Mouse (Mus musculus) cerebellum, postnatal 14 days (tissue): ENCODE results near the gene Ccdc9.
A peak's percentile ranks its signal among the peaks of the same experiment; 100 is the strongest.
"Not testable (repeated sequence)": the region's sequence is repeated elsewhere in the genome, so short reads cannot be mapped to it uniquely, and the experiment has no call there.

Experiments used
- DNase-seq, 2 experiments: peaks; one replicate each; pipeline ENCODE4 v3.0.0; 2021; ENCODE audit warnings: mixed read lengths in 2 of 2

Gene Ccdc9

DNA sequence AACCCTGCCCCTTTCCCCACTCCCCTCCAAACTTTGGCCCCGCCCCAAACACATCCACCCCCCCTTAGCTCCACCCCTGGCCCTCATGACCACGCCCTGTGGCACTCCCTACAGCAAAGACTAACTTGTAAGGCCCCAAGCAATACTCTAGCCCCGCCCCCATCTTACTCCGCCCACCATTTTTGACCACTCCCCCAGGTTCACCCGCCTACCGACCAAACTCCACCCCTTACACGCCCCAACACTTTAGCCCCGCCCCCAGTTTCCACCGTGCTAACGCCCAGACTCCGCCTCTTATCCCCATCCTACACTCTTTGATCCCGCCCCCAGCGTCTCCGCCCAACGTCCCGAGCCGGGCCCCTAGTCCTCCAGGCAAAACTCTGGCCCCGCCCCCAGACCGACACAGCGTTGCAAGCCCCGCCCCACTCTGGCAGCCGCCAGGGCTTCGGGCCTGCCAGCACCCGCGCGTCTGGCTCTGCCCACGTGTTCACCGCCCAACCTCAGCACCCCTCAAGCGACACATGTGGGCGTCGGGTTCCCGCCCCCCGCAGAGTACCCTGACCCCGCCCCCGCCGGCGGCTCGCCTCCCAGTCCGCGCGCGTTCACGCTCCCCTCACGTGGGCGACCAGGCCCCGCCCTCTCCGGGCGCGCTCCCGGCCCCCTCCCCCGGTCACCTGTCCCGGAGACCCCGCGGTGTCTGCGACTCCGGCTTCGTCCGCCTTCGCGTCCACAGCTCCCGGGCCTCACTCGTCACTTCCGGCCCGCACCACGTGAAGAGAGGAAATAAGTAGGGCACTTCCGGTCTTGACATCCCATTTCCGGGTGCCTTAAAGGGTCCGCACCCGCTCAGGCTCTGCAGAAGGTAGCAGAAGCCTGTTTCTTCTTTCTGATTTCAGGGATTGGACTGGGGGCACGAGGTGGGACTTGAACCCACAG lies at the start of gene Ccdc9:
Gene Ccdc9, minus strand, starts transcription at position 770 of the 936 bp plus-strand sequence.
- DNase-seq = peak; percentile 98 to 100

DNA sequence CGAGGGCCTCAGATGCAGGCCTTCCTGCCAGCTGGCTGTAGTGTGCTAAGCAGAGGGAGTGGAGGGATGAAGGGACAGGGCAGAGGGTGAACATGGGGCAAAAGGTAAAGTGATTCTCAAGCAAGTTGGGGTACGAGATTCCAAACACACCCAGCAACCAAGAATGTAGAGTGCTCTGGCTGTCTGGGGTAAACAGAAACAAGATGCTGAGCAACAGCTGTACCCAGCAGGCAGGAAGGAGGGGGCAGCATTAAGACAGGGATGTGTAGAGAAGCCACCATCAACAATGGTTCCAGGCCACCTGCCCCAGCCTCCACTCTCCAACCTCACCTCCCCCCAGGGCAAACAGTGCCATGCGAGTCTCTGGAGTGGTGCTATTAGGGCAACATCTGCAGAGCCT lies 42.6 kb upstream of the Ccdc9 start:
- DNase-seq = no peak

DNA sequence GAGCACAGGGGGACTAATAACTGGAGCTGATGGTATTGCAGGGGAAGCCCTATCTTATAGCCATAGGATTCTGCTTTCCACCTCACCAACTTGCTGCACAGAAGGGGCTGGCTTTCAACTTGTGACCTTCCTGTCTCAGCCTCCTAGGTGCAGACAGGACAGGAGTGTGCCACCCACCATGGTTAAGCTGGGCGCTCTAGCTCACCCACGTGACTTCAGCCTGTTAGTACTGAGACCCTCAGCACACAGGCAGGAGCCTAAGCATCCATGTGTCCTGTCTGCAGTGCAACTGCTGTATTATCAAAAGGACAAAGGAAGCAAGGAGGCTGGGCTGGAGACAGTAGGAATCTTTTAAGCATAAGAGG lies 40.0 kb upstream of the Ccdc9 start:
- DNase-seq = no peak

DNA sequence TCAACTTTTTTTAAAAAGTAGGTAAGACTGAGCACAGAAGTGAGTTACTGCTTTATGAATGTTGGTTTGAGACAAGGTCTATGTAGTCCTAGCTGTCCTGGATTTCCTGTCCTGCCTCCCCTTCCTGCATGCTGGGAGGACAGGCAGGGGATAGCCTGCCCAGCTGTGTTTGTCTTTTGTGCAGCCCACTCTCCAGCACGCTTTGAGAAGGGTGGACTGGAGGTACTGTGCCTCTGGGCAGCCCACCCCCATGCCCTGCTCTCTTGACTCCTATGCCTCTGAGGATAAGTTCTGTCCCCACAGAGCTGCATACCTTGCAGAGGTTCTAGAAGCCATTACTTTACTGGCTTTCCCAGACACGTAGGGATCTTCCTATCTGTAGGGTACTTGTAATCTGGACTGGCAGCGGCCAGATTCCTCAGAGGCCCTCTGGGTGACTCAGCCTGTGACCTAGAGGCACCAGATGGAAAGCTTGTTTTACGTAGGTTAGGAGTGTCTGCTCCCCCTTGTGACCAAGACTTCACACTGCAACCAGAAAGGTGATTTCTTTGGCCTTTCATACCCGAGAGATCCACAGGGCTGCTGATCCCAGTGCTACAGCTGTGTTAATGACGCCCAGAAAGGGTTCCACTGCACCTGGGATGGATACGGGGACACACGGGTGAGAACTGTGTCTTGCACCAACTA lies 39.5 kb upstream of the Ccdc9 start:
- peak; percentile 74 to 77 for DNase-seq

DNA sequence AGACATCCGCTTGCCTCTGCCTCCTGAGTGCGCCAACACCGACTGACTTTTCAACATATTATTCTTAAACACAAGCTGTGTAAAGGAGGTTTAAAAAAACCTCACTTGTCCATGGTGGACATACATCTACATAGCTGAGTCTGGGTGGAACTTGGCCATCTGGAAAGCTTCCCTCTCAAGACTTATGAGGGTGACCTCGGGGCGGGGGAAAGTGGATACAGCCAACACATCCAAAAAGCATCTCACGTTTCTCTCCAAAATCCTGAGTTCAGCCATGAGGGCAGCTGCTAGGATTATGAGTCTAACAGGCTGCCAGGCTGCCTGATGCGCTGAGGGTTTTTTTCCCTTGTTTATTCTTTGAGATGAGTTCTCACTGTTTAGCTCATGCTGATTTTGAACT lies 38.1 kb upstream of the Ccdc9 start:
- no peak for DNase-seq

DNA sequence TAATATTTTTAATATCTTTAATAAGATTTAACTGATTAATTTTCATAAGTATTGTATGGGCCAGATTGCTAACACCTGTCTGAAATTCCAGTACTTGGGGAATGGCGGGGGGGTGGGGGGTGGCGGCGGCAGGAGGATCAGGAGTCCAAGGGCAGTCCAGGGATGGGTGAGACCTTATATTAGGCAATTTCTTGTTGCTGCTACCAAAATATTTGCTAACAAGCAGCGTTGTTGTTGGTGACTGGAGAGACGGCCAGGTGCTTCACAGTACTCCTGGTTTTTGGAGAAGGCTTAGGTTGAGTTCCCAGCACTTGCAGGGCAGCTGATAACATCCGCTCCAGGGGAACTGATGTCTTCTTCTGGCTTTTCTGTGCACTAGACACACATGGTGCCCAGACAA lies 33.9 kb upstream of the Ccdc9 start:
- no peak for DNase-seq

DNA sequence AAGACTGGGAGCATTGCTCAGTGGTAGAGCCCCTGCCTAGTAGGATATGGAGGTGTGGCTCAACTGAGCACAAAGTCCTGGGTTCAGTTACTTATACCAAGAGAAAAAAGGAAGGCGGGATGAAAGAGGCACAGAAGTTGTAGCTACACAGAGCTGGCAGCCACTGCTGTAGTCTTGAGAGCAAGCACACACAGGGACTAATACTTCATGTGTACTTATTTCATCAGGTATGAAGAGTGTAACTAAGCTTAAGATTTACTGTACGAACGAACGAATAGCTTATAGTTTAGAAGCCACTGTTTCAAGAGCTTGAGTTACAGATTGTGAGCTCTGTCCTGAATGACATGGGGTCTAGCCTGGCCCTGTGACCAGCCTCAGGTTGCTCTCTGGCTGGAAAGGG lies 32.6 kb upstream of the Ccdc9 start:
- no peak for DNase-seq

DNA sequence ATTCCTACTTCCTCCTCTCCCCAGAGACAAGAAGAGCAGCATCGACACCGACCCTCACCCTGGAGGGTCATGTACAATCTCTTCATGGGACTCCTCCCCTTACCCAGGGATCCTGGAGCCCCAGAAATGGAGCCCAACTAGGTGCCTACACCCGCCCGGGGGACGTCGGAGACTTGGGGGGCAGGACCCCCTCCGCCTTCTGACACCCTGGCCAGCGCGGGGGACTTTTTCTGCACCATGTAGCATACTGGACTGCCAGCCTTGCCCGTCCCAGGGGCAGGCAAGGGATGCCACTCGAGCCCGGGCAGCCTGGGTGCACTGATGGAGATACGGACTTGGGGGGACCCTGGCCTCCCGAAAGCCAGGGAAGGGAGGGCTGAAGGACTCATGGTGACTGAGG lies 30.5 kb upstream of the Ccdc9 start:
- DNase-seq = no peak

DNA sequence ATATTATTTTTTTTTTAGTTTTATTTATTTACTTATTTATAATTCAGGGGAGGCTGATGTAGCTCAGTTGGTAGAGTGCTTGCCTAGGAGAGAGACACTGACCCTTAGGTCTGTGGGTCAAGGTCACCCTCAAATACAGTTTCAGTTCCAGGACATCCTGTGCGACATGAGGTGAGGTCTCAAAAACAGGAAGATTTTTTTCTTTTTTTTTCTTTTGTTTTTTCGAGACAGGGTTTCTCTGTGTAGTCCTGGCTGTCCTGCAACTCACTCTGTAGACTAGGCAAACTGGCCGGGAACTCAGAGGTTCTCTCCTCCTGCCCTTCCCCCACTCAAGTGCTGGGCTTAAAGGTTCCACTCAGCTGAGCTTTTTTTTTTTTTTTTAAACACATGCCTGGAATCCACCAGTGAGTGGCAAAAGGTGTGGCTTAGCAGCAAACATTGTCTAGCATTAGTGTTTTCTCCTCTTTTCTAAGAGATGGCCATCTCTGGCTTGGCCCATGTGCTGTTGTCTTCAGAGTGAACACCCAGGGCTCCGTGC lies 28.7 kb upstream of the Ccdc9 start:
- no peak for DNase-seq

DNA sequence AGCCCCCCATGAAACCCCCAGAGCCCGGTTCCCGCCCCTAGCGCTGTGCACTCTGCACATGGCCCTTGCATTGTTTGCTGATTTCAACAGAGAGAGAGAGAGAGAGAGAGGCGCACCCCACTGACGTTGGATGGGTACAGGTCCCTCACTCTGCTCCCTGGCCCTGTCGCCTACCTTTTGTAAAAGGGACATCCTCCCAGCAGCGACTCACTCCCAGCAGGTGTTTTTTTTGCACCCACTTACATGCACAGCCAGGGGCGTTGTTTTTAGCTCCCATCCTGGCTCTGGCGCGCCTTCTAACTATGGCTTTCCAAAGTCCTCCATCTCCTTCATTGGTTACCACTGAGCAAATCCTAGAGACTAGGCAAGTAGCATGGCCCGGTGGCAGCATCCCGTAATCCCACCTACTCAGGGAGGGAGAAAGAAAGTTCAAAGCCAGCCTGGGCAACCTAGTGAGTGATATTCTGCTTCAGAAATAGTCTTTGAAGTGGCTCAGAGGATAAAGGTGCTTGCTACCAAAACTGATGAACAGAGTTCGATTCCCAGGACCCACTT lies 27.7 kb upstream of the Ccdc9 start:
- DNase-seq = no peak

DNA sequence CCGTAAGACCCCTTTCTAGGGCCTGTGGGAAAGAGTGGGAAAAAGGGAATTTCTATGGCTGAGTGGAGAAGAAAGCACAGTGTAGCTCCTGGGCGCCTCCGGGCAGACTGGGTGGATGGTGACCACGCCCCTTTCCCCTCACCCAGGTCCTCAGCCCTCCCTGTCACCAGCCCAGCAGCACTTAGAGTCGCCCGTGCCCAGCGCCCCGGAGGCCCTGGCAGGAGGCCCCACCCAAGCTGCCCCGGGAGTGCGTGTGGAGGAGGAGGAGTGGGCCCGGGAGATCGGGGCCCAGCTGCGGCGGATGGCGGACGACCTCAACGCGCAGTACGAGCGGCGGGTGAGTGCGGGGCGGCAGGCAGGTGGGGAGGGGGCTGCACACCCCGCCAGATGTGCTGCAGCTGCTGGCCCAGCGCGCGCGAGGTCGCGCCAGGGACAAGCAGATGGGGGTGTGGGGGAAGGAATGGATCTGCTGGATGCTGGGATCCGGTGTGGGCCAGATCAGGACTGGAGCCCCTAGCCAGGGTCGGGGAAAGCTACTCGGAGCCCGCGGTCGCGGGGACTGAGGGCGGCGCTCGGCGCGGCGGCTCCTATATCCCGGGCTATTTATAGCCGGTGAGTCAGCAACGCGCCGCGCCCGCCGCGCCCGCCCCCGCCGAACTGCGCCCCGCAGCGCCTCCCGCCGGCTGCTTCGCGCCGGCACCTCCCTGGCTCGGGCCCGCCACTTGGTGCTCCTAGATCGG lies 27.1 kb upstream of the Ccdc9 start:
- DNase-seq = peak; percentile 86 to 88

DNA sequence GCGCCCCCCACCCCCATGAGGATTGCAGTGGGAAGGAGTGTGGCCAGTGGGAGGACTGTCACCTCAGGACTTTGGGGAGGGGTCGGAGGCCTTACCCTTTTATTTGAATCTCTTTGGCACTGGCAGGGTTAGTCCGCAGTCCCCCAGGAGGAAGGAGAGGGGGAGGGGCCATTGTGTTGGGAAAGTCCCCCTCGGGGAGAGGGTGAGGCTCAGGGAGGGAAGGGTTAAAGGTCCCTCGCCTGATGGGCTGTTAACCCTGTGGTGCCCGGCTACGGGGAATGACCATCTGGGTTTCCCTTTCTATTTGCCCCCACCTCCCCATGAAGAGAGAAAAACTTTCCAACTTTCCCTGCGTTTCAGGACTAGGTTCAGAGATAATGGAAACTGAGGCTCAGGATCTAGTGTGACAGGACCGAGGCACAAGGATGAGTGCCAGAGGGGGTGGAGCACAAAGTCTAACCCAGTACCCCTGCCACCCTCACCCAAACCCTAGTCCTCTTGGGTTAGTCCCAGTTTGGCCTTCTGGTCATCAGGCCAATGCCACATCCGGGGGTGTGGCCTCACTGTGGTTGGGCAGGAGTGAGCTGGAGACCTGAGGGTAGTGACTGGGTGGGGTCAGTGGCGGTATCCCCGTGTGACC lies 26.2 kb upstream of the Ccdc9 start:
- DNase-seq = peak; percentile 44 to 62

DNA sequence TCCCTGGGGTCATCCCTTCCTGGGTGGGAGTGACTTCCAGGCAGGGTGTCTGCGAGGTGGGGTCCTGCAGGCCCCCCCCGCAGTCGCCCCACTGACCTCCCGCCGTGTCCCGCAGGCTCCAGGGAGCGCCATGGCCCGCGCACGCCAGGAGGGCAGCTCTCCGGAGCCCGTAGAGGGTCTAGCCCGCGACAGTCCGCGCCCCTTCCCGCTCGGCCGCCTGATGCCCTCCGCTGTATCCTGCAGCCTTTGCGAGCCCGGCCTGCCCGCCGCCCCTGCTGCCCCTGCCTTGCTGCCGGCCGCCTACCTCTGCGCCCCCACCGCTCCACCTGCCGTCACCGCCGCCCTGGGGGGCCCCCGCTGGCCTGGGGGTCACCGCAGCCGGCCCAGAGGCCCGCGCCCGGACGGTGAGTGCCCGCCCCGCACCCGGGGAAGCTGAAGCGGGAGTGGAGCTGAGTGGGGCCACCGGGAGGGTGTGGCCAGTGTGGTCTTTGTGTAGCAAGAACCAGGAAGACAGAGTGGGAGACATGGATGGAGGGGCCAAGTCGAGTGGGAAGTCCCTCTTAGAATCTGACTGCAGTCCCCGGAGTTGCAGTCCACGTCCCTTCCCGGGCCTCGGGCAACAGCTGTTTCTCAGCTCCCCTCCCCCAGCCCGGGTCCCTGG lies 25.5 kb upstream of the Ccdc9 start:
- peak; percentile 44 to 45 for DNase-seq

DNA sequence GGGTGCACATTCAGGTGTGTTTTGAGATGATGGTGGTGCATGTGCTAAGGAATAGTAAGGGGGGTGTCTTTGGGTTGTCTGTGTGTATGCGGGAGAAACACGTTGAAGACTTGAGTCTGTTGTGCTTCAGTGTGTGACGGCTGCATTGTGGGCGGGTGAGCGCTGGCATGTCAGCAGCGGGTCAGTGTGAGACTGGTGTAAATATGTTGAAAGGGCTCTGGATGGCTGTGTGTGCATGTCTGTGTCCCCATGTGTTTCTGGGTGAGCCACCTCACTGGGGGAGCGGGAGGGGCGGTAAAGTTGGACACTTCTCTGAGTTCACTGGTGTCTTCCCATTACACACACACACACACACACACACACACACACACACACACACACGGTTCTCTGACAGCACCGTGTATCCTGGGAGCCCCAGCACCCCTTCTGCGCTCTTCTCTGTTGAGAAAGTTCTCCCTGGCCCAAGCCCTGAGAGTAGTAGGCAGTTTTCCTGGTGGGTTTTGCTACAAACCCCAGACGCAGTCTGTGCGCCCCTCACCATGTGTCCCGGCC lies 24.9 kb upstream of the Ccdc9 start:
- peak; percentile 40 to 41 for DNase-seq

DNA sequence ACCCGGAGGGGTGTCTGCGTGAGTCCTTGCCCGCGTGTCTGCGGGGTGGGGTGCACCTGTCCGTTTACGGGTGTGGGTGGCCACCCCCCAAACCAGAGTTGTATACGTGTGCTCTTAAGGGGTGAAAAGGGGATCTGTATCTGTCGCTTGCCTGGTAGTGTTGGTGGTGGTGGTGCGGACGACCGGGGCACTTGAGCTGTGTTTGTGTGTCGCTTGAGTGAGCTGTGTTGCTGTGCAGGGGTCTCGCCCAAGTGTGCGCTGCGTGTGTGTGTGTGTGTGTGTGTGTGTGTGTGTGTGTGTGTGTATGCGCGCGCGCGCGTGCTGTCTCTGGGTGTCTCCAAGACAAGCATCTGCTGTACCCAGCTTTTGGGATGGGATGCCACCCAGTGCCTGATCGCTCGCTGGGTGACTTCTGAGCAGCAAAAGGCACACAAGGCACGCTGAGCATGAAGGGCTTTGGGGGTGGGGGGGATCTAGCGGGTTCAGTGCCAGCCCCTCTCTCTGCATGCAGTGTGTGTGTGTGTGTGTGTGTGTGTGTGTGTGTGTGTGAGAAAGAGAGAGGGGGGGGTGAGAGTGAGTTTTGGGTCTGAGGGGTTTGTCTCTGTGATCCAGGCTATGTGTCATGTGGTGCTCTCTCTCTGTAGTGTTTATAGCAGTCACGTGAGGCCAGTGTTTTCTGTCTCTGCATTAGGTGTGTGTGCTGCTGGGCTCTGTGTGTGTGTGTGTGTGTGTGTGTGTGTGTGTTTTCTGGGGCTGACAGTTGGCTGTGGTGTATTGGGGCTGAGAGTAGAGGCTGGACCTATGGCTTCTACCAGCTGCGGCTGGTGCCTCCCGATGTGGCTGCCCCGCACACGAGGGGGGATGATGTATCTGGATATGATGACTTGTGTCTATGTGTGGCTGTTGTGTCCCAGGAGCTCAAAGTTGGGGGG lies 24.2 kb upstream of the Ccdc9 start:
- peak; percentile 63 to 69 for DNase-seq

DNA sequence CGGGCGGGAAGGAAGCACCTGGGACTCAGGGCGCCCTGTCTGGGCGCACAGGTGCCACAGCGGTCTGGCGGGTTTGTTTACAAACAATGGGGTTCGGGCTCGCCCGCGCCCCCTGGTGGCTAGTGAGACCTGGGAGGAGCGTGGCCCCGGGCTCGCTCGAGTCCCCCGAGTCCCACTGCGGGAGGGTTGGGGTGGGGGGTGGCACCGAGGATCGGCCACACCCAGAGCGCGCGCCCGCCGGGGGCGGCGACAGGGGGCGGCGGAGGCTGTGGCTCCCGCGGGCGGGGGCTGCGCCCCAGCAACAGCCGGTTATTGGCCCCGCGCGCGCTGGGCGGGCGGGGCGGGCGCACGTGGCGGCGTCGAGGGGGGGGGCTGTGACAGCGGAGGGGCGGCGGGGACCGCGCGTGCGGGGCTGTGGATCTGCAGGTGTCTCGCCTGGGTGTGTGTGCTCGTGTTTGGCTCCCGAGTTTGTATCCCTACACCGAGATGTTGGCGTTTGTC lies 23.5 kb upstream of the Ccdc9 start:
- peak; percentile 87 to 91 for DNase-seq

DNA sequence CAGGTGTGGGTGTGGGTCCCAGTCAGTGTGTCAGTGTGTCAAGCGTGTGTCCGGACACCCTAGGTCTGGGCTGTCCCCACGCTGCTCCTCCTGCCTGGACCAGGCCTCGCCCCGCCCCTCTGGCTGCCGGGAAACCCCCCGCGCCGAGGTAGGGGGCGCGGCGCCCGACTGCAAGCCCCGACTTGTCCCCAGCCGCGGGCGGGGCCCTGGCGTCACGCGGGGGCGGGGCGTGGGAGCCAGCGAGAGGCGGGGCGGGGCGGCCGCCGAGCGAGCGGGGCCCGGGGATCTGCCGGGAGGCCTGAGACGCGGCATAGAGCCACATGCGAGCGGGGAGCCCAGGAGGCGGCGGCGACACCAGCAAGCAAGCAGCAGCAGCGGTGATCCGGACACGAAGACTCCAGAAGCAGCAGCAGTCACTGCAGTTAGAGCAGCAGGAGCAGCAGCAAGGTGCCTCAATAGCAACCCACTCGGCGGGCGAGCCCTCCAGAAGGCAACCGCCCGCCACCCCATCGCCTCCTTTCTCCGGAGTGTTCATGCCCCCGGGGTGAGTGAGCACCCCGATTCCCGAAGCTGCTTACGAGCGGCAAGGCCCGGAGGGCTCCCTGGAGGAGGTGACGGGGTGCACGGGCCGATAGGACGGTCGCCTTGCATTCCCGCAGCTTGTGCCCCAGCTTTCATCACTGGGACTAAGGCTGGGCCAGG lies 22.9 kb upstream of the Ccdc9 start:
- peak; percentile 86 to 91 for DNase-seq

DNA sequence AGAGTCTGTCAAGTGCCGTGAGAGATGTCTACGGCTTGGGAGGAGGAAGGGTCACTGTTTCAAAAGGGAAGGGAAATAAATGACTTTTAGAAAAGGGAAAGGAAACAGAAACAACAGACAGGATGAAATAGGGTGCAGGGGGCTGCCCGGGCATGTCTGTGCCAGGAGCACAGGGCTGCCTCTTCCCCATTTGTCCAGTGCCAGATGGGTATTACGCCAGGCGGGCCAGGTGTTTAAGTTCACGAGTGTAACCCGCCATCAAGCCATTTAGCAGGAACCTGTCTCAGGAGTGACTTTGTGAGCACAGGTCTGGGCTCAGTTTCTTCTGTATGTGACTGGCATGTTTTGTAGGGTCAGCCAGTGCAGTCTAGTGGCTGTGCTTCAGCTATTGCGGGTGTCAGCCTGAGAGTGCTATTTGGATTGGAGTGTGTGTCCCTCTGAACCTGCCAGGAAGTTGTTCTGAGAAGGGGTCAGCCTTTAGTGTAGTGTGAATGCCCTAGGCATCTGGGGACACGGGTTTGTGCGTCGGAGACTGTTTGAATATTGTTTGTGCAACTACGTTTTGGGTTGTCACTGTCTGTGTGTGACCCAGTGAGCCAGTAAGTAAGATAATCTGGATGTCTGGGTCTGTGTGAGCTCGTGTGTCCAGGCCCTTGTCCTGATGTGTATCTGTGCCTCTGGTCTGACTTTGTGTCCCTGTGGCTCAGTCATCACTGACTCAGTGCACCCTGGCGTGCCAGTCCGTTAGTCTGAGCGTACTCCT lies 22.1 kb upstream of the Ccdc9 start:
- no peak for DNase-seq

DNA sequence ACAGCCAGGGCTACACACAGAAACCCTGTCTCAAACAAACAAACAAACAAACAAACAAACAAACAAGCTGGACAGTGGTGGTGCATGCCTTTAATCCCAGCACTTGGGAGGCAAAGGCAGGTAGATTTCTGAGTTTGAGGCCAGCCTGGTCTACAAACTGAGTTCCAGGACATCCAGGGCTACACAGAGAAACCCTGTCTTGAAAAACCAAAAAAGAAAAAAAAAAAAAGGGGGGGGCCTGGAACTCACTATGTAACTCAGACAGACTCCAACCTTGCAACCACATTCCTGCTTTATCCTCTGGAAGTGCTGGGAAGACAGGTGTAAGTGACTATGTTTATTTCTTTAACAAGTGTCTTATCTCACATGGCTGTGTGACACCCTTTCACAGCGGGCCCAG lies 21.5 kb upstream of the Ccdc9 start, which contains the start of gene Bbc3:
Gene Bbc3, plus strand, starts transcription at position 301 of the 400 bp plus-strand sequence.
- not testable (repeated sequence) for DNase-seq
